Mouse (Mus musculus): ENCODE data around the gene Mterf4. TPM values are rescaled to one million over a fixed set of nuclear protein-coding genes. Genes with fewer than 3 reads are reported as not detected.
A peak's percentile ranks its signal among the peaks of the same experiment; 100 is the strongest.
"Not testable (repeated sequence)": the region's sequence is repeated elsewhere in the genome, so short reads cannot be mapped to it uniquely, and the experiment has no call there.

Gene Mterf4
- total and polyA plus RNA-seq, 3 experiments = 5.0 to 58.2 (median 20.2) TPM

DNA sequence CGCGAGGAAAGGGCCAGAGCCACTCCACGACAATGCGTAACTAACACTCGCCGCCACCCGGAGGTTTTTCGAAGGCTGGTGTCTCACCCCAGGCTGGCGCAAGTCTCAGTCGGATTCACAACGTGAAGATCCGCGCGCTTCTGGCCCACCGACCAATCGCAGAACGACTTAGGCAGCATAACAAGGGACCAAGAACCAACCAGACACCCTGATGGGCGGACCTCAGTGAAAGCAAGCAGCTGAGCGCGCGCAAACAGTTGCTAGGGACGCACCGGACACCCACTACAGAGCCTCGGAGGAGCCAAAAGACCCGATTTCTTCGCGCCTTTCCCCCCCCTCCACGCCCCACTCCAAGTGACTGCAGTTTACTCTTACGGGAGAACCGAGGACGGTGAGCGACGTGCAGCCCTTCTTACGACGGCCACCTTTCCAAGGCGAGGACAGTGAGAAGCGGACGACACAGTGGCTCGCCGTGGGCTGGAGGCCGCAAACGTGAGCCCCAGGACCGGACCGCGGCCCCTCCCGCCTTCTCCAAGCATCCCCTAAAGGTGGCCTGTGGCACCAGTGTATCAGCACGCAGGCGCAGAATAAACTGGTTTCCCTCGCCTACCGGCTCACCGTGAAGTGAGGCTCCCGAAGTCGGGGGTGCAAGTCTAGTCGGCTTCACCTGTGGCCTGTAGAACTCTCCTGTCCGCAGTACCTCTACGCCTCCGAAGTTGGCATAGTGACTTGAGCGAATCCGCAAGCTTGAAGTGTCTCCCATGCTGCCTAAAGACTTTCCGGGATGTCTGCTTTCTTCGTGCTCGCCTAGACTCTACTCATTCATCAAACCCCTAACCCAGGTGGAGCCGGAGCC lies 37.2 kb upstream of the Mterf4 start, which contains the start of the genes Ppp1r7 and Pask:
Ppp1r7 (plus strand) TSS at position 207 of the 856 bp plus-strand sequence.
Pask (minus strand) TSS at position 835 of the 856 bp plus-strand sequence.
- DNase-seq (ENCODE audit: low spot score) (peak; percentile 99), ATAC-seq (ENCODE audit: extremely low read depth, insufficient number of reproducible peaks, low FRiP score, poor library complexity, severe bottlenecking) (peak; percentile 92)
- no peaks in the 10 kb centered on the region for H3K9me3 ChIP-seq (replicated peaks)
- H3K4me1 ChIP-seq (ENCODE audit: insufficient read depth, low read depth, low read length) = peaks cover 40% of the 10 kb centered on the region
- H3K4me3 ChIP-seq (ENCODE audit: low read depth, low read length) = peak within 1 kb of the TSS; percentile 81
- TF ChIP-seq TAL1 (conservative IDR thresholded peaks at IDR 0.05; ENCODE audit: low read depth, low read length) (no peak), CTCF (IDR thresholded peaks at IDR 0.05; ENCODE audit: low read depth, low read length) (no peak), GATA2 (IDR thresholded peaks at IDR 0.05; ENCODE audit: borderline replicate concordance, low read depth, low read length) (no peak), GATA1 (IDR thresholded peaks at IDR 0.05; ENCODE audit: borderline replicate concordance, low read length) (no peak), POLR2AphosphoS5 (IDR thresholded peaks at IDR 0.05; ENCODE audit: insufficient replicate concordance, low read depth, low read length) (no peak)
- H3K27me3 ChIP-seq (ENCODE audit: insufficient read depth, low read length) = no peaks in the 10 kb centered on the region
- H3K36me3 ChIP-seq (replicated peaks) = peaks cover 48% of the 10 kb centered on the region

DNA sequence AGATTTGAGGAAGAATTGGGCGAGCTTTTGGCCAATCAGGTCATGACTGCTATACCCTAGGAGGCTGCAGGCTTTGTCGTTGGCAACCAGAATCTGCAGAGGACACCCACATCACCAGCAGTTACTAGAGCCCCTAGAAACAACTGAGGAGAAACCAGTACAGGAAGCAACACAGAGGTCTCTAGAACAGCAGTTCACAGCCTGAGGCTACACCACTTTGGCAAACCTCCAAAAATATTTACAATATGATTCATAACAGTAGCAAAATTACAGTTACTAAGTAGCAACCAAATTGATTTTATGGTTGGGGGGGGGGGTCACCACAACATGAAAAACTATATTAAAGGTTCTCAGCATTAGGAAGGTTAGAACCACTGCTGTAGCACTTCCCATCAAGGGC lies 28.9 kb upstream of the Mterf4 start:
- Histone ChIP-seq H3K27me3 (ENCODE audit: insufficient read depth, low read length) (no peaks in the 10 kb centered on the region), H3K9me3 (replicated peaks) (no peaks in the 10 kb centered on the region), H3K4me3 (ENCODE audit: low read depth, low read length) (no peak overlapping the region), H3K4me1 (ENCODE audit: insufficient read depth, low read depth, low read length) (no peaks in the 10 kb centered on the region), H3K36me3 (replicated peaks) (peaks cover 89% of the 10 kb centered on the region)
- ATAC-seq (ENCODE audit: extremely low read depth, insufficient number of reproducible peaks, low FRiP score, poor library complexity, severe bottlenecking) (no peak), DNase-seq (ENCODE audit: low spot score) (no peak)
- no peak for TF ChIP-seq GATA2 (IDR thresholded peaks at IDR 0.05; ENCODE audit: borderline replicate concordance, low read depth, low read length)
- TF ChIP-seq TAL1 (conservative IDR thresholded peaks at IDR 0.05; ENCODE audit: low read depth, low read length) = no peak
- TF ChIP-seq POLR2AphosphoS5 (IDR thresholded peaks at IDR 0.05; ENCODE audit: insufficient replicate concordance, low read depth, low read length) = no peak
- TF ChIP-seq CTCF (IDR thresholded peaks at IDR 0.05; ENCODE audit: low read depth, low read length) = no peak
- no peak for TF ChIP-seq GATA1 (IDR thresholded peaks at IDR 0.05; ENCODE audit: borderline replicate concordance, low read length)

DNA sequence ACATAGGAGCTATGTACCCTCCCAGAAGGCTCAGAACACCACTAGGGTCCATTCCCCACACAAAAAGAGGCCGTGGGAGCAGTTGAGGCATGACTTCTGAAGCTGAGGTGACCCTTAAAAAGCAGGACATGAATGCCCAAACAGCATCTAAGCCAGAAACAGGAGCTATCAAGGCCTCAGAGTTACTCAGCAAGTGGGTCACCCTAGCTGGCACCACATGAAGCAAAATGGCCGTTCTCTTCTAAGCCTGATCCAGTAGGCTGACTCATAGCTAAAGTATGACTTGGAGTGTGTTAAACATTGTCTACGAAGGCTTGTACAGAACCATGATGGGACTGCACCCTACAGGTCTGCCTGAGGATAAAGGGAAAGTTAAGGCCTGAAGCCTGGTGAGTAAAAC lies 20.7 kb upstream of the Mterf4 start:
- H3K9me3 ChIP-seq (replicated peaks) = no peaks in the 10 kb centered on the region
- DNase-seq (ENCODE audit: low spot score) = no peak
- H3K36me3 ChIP-seq (replicated peaks) = peaks cover 95% of the 10 kb centered on the region
- no peak overlapping the region for H3K4me3 ChIP-seq (ENCODE audit: low read depth, low read length)
- TF ChIP-seq TAL1 (conservative IDR thresholded peaks at IDR 0.05; ENCODE audit: low read depth, low read length) (no peak), POLR2AphosphoS5 (IDR thresholded peaks at IDR 0.05; ENCODE audit: insufficient replicate concordance, low read depth, low read length) (no peak), CTCF (IDR thresholded peaks at IDR 0.05; ENCODE audit: low read depth, low read length) (no peak), GATA1 (IDR thresholded peaks at IDR 0.05; ENCODE audit: borderline replicate concordance, low read length) (no peak), GATA2 (IDR thresholded peaks at IDR 0.05; ENCODE audit: borderline replicate concordance, low read depth, low read length) (no peak)
- no peak for ATAC-seq (ENCODE audit: extremely low read depth, insufficient number of reproducible peaks, low FRiP score, poor library complexity, severe bottlenecking)
- H3K4me1 ChIP-seq (ENCODE audit: insufficient read depth, low read depth, low read length) = no peaks in the 10 kb centered on the region
- H3K27me3 ChIP-seq (ENCODE audit: insufficient read depth, low read length) = no peaks in the 10 kb centered on the region

DNA sequence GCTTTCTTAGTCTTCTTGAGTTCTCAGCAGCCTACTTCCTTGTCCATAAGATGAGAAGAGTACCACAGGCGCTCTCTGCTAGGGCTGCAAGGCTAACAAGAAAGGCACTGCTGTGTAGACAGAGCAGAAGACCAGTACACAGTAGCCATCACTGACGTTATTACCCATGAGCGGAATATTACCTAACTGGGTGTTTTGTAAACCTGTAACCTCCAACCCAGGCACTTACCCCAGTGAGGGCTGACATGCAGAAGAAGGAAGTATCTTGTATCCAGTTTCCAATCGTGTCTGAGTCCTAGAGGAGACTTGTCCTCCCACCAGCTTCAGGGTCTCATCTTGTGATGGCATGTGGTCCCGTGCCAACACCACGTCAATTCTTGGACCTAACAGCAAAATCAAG lies 18.3 kb upstream of the Mterf4 start:
- Histone ChIP-seq H3K4me1 (ENCODE audit: insufficient read depth, low read depth, low read length) (no peaks in the 10 kb centered on the region), H3K36me3 (replicated peaks) (peaks cover 96% of the 10 kb centered on the region), H3K27me3 (ENCODE audit: insufficient read depth, low read length) (no peaks in the 10 kb centered on the region), H3K4me3 (ENCODE audit: low read depth, low read length) (no peak overlapping the region), H3K9me3 (replicated peaks) (no peaks in the 10 kb centered on the region)
- ATAC-seq (ENCODE audit: extremely low read depth, insufficient number of reproducible peaks, low FRiP score, poor library complexity, severe bottlenecking) (no peak), DNase-seq (ENCODE audit: low spot score) (no peak)
- TF ChIP-seq GATA1 (IDR thresholded peaks at IDR 0.05; ENCODE audit: borderline replicate concordance, low read length) (no peak), TAL1 (conservative IDR thresholded peaks at IDR 0.05; ENCODE audit: low read depth, low read length) (no peak), GATA2 (IDR thresholded peaks at IDR 0.05; ENCODE audit: borderline replicate concordance, low read depth, low read length) (no peak), POLR2AphosphoS5 (IDR thresholded peaks at IDR 0.05; ENCODE audit: insufficient replicate concordance, low read depth, low read length) (no peak), CTCF (IDR thresholded peaks at IDR 0.05; ENCODE audit: low read depth, low read length) (no peak)

DNA sequence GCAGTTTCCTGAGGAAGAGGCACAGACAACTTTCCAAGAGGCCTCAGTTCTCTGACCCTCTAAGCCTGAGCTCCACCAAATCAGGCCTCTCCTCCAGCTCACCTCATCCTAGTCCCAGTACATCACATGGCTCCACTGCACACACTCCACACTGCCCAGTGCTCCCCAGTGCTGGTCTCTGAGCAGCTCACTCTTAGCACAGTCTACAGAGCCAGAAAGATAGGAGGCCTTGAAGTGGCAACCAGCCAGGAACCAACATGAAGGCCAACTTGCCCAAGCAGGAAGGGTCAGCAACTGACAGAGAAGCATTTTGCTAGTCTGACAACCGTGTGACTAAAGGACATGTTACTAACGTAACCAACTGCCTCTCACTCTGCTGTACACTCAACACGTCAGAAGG lies 5.1 kb downstream of the Mterf4 start:
- H3K4me1 ChIP-seq (ENCODE audit: insufficient read depth, low read depth, low read length) = peaks cover 36% of the 10 kb centered on the region
- no peak for DNase-seq (ENCODE audit: low spot score)
- peaks cover 92% of the 10 kb centered on the region for H3K36me3 ChIP-seq (replicated peaks)
- TF ChIP-seq GATA2 (IDR thresholded peaks at IDR 0.05; ENCODE audit: borderline replicate concordance, low read depth, low read length) = no peak
- TF ChIP-seq POLR2AphosphoS5 (IDR thresholded peaks at IDR 0.05; ENCODE audit: insufficient replicate concordance, low read depth, low read length) = no peak
- no peak for TF ChIP-seq CTCF (IDR thresholded peaks at IDR 0.05; ENCODE audit: low read depth, low read length)
- TF ChIP-seq TAL1 (conservative IDR thresholded peaks at IDR 0.05; ENCODE audit: low read depth, low read length) = no peak
- no peak for TF ChIP-seq GATA1 (IDR thresholded peaks at IDR 0.05; ENCODE audit: borderline replicate concordance, low read length)
- H3K9me3 ChIP-seq (replicated peaks) = no peaks in the 10 kb centered on the region
- H3K4me3 ChIP-seq (ENCODE audit: low read depth, low read length) = no peak overlapping the region
- ATAC-seq (ENCODE audit: extremely low read depth, insufficient number of reproducible peaks, low FRiP score, poor library complexity, severe bottlenecking) = no peak
- no peaks in the 10 kb centered on the region for H3K27me3 ChIP-seq (ENCODE audit: insufficient read depth, low read length)

DNA sequence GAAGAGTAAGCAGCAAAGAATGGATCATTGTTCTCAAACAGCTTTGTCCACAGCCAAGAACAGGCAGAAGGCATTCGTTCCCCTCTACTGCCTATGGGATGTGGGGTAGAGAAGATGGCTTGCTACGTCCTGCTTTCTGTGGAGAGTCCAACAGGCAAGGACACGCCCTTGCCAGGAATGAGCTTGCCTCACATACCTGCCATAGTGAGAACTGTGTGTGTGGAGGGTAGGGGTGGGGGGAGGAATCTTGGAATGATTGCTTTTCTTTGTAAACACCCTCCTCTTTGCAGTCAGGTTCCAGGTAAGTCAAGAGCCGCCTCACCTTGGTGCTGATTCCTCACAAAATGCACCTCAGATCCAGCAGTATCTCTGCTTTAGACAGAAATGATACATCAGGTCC lies 5.9 kb downstream of the Mterf4 start:
- TF ChIP-seq GATA1 (IDR thresholded peaks at IDR 0.05; ENCODE audit: borderline replicate concordance, low read length) = no peak
- TF ChIP-seq GATA2 (IDR thresholded peaks at IDR 0.05; ENCODE audit: borderline replicate concordance, low read depth, low read length) = no peak
- TF ChIP-seq CTCF (IDR thresholded peaks at IDR 0.05; ENCODE audit: low read depth, low read length) = no peak
- TF ChIP-seq POLR2AphosphoS5 (IDR thresholded peaks at IDR 0.05; ENCODE audit: insufficient replicate concordance, low read depth, low read length) = no peak
- no peak for TF ChIP-seq TAL1 (conservative IDR thresholded peaks at IDR 0.05; ENCODE audit: low read depth, low read length)
- Histone ChIP-seq H3K9me3 (replicated peaks) (no peaks in the 10 kb centered on the region), H3K4me1 (ENCODE audit: insufficient read depth, low read depth, low read length) (peaks cover 31% of the 10 kb centered on the region), H3K4me3 (ENCODE audit: low read depth, low read length) (no peak overlapping the region), H3K36me3 (replicated peaks) (peaks cover 92% of the 10 kb centered on the region), H3K27me3 (ENCODE audit: insufficient read depth, low read length) (no peaks in the 10 kb centered on the region)
- no peak for ATAC-seq (ENCODE audit: extremely low read depth, insufficient number of reproducible peaks, low FRiP score, poor library complexity, severe bottlenecking)
- no peak for DNase-seq (ENCODE audit: low spot score)

DNA sequence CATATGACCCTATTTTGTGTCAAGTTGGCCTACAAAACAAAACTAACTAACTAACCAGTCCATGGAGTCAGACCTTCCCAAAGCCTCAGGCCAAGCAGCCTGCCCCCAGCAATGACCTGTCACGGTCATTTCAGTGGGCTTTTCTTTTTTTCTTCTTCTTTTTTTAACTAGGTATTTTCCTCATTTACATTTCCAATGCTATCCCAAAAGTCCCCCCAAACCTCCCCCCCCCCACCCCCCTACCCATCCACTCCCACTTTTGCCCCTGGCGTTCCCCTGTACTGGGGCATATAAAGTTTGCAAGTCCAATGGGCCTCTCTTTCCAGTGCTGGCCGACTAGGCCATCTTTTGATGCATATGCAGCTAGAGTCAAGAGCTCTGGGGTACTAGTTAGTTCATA lies 11.2 kb downstream of the Mterf4 start:
- peaks cover 40% of the 10 kb centered on the region for H3K36me3 ChIP-seq (replicated peaks)

More for the DNA sequence above, 11.2 kb downstream of the Mterf4 start:
- H3K9me3 ChIP-seq (replicated peaks); ATAC-seq (ENCODE audit: extremely low read depth, insufficient number of reproducible peaks, low FRiP score, poor library complexity, severe bottlenecking); H3K4me1 ChIP-seq (ENCODE audit: insufficient read depth, low read depth, low read length); H3K4me3 ChIP-seq (ENCODE audit: low read depth, low read length); DNase-seq (ENCODE audit: low spot score); H3K27me3 ChIP-seq (ENCODE audit: insufficient read depth, low read length): not testable (repeated sequence)
